Mouse (Mus musculus) liver, embryonic 18 days (tissue): ENCODE data around the gene Vps29. TPM values are rescaled to one million over a fixed set of nuclear protein-coding genes. Genes with fewer than 3 reads are reported as not detected.

Experiments
- polyA plus RNA-seq: library from polyadenylated mRNA; depleted of rRNA; stranded (reverse); fragments of >200 nt; gene quantifications from 2 replicates; pipeline ENCODE4 v1.2.3, GENCODE M21; 2012; rRNA removed

The Vps29 gene
- polyA plus RNA-seq = 47.9 and 55.7 TPM in 2 replicates

GRCm38 (mm10) chr5:122353807-122354491 is at the start of gene Vps29, which contains the start of gene Rad9b:
Vps29 (plus strand) TSS chr5:122354369.
Rad9b (minus strand) TSS chr5:122354233.

GRCm38 (mm10) chr5:122371591-122372191 is 17.5 kb downstream of the Vps29 start, which contains the start of gene Gpn3:
Gpn3 (plus strand) TSS chr5:122371876.

GRCm38 (mm10) chr5:122372192-122372769 is 18.1 kb downstream of the Vps29 start, which contains the start of gene Fam216a:
Fam216a (minus strand) TSS chr5:122372364.

GRCm38 (mm10) chr5:122391786-122392180 is 37.6 kb downstream of the Vps29 start, which contains the start of gene Arpc3:
Arpc3 (plus strand) TSS chr5:122391878.

Other genes with a start within 250 kb of the Vps29 start
- gene Ccdc63, start 213.5 kb upstream of the Vps29 start, polyA plus RNA-seq = 0.07 and 0.19 TPM in 2 replicates
- gene Ppp1cc, start 196.1 kb upstream of the Vps29 start, polyA plus RNA-seq = 92.4 and 99.2 TPM in 2 replicates
- 5.8 and 6.8 TPM in 2 replicates for gene Hvcn1, start 147.6 kb upstream of the Vps29 start, polyA plus RNA-seq
- gene Tctn1, start 89.9 kb upstream of the Vps29 start, polyA plus RNA-seq = 2.6 and 3.0 TPM in 2 replicates
- 7.6 and 10.1 TPM in 2 replicates for gene Pptc7, start 70.0 kb upstream of the Vps29 start, polyA plus RNA-seq
- 2.7 and 3.0 TPM in 2 replicates for gene Rad9b, start 136 bp upstream of the Vps29 start, polyA plus RNA-seq
- gene Gpn3, start 17.5 kb downstream of the Vps29 start, polyA plus RNA-seq = 24.4 and 29.1 TPM in 2 replicates
- gene Fam216a, start 18.0 kb downstream of the Vps29 start, polyA plus RNA-seq = 13.8 and 14.0 TPM in 2 replicates
- 159 and 165 TPM in 2 replicates for gene Arpc3, start 37.5 kb downstream of the Vps29 start, polyA plus RNA-seq
- 10.0 and 11.7 TPM in 2 replicates for gene Anapc7, start 67.3 kb downstream of the Vps29 start, polyA plus RNA-seq
- gene Atp2a2, start 147.9 kb downstream of the Vps29 start, polyA plus RNA-seq = 23.9 and 25.7 TPM in 2 replicates